Mouse (Mus musculus): ENCODE results near the gene Lrit3.

The Lrit3 gene

DNA sequence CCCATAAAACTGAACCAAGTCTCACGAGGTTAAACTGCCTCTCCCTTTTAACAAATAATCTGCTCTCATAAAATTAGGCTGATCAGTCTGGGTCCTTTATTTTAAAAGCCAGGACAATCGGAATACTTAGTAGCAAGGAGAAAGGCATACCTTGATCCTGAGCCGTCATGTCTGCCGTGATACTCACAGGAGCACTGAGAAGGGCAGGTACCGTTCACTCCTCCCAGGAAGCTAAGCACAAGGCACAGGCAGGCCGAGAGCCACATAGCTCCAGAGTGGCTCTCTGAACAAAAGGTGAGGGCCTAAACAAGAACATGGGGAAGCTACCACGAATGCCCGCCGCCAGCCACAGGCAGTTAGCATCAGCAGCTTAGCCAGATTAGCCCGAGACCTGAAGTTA is at the start of gene Lrit3:
Gene Lrit3 (minus strand): TSS at position 266 of the 400 bp plus-strand sequence.
- CTCF ChIA-PET, result no interaction called here

DNA sequence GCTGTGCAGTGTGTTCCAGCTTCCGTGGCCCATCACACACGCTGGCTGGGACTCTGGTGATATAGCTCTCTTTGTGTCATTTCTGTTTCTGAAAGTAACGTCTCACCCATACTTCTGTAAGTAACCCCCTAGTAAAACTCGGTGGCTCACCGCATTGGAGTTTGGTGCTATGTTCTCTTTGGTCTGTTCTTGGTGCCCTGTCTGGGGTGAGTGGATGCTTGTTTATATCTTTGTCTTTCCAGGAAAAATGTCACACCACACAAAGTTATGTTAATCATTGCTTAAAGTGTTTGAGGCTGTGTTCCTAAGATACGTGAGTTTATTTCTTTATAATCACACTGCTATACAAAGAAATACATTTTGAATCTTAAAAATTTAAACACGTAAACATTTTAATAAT is 43.0 kb upstream of the Lrit3 start:
- CTCF ChIA-PET, result interaction anchor here (0.7 kb wide), 1 partner anchor 10 kb away, joined by 9 read pairs; no protein-coding TSS in a partner anchor

DNA sequence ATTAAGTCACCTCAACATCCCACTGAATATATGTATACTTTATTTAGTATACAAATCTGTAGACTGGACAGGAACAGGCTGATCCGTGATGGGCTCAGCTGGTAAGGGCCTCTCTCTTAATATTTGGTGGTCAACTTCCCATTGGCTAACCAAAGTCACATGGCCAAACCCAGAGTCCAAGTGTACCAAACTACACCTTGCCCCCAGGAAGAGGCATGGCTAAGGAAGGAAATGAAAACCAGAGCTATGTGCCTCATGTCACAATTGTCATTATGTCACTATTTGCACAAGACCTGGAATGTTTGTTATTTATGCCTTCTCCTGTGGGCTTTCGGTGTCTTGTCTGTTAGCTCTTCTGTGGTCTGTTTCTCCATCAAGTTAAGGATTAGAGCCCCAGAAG is 42.0 kb upstream of the Lrit3 start:
- CTCF ChIA-PET, result no interaction called here

DNA sequence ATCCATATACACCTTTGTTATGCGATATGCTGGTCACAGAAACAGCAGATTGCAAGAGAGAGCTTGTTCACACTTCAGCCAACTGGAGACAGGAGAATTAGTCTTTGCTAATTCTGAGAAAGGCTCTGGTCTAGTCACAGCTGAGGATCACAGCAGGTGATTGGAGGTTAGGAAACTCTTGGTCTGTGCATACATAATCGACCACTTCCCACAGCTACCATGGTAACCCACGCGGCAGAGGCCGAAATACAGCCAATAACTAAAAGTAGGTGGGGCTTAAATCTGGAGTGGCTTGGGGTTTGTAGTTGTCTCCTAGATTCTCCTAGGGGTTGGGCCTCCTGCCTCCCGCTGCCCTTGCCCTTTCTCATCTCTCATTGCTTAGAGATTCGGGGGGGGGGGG is 34.2 kb upstream of the Lrit3 start:
- CTCF ChIA-PET, result interaction anchor here (0.6 kb wide), 1 partner anchor 199 kb away, joined by 9 read pairs; no protein-coding TSS in a partner anchor

DNA sequence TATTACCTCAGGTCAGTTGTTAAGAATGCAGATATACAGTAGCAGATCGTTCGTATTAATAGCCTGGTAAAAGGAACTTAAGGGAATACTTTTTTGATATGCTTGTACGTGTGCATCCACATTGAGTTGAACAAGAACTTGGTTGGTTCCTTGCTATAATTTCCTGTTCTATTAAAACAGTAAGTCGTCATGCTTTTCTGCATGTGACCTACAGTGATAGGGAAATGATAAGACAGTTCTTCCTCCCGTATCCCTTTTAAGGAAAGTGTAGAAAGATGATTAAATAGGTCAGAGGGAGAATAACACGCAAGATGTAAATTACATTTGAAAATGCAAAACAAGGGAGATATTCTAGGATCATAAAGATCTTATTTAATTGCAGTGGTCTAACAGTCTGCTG is 33.1 kb upstream of the Lrit3 start:
- CTCF ChIA-PET, result interaction anchor here (0.6 kb wide), 1 partner anchor 880 kb away, joined by 3 read pairs; no protein-coding TSS in a partner anchor

DNA sequence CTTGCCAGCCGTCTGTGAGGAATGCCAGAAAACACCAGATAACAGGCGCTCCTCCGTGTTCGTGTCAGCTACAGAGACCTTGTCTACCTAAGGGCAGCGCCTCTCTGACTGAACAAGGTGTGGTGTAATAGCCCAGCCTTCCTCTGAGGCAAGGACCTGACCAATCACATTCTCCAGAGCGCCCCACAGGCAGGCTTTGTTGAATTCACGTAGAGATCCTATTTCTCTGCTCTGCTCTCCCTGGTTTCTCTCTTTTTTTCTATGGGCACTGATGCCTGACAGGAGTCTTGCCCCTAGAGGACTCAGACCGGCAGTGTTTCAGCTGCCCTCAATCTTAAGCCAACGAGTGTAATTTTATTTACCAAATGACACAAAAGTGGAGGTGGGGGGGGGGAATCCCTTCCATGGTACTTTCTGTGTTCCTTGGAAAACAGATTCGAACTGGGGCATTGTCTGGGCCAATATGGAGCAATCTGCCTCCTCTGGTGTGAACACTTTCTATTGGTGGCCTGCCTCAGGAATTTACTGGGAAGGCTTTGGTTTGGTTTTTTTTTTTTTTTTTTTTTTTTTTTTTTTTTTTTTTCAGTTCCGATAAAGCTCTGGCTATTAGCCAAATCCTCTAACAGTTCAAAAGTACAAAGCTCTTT is 32.3 kb upstream of the Lrit3 start:
- CTCF ChIA-PET, result interaction anchor here (0.6 to 0.8 kb wide), 2 partner anchors 42 to 881 kb away, joined by 3 to 17 read pairs; partner anchors contain the start of gene Pla2g12a

DNA sequence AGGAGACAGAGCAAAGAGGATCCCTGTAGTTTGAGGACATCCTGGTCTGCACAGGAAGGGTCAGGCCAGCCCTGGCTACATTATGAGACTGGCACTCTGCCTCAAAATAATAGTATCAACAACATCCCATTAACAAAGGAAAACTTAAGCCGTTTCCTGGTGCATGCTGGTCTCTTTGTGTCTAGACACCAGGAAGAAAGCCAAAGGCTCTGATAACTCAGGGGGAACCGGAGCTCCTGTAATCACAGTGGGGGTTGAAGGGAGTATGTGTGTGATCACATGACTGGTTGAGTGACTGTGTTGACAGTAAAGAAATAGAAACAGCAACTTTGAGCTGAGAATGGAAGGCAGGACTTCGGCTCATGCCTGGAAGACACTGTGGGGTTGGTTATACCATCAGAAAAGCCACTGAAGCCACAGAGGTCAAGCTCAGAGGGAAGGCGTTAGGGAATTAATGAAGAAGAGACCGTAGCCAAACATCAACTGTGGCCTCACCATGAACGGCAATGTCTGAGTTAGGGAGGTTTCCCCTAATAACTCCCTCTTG is 31.6 kb upstream of the Lrit3 start, which contains the start of gene Cfi:
Gene Cfi (plus strand): TSS at position 497 of the 547 bp plus-strand sequence.
- CTCF ChIA-PET, result interaction anchor here (0.8 kb wide), 1 partner anchor 43 kb away, joined by 17 read pairs; the partner anchor contains the start of gene Pla2g12a

DNA sequence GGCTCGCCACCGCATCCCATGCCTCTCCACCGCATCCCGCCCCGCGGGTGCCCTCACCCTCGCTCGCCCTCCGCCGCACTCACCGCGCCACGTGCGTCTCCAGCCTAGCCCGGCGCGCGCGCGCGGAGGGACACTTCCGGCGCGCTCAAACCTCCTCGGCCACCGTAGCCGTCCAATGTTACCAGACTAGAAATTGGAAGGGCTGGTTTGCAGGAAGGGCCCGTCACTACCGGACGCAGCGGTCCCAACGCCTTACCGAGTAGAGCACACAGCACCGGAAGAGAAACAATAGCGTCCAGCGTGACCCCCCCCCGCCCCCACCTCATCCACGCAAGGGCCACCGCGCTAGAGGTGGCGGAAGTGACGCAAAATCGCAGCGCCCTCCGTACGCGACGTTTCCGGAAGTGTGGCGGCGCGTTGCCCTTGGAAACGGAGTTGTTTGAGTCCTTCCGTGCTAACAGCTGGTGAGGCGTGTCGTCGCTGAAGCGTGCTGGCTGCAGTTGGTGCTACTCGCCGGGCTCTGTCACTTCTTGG is 27.3 kb upstream of the Lrit3 start, which contains the start of gene Gar1:
Gene Gar1 (minus strand): TSS at position 362 of the 534 bp plus-strand sequence.
- CTCF ChIA-PET, result no interaction called here

DNA sequence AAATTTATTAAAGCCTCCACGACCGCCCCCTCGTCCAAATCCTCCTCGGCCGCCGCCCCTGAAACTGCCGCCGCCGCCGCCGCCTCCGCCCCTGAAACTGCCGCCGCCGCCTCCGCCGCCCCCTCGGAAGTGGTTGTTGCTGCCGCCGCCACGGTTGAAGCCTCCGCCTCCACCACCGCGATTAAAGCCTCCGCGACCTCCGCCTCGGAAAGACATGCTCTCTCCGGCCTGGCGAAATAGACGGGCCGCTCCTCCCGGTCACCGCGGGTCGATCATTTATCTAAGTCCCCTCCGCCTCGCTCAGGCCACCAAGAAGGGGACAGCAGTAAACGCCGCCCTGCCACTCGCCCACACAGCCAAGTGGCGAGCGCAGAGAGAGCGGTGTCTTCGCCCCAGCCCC is 26.8 kb upstream of the Lrit3 start:
- CTCF ChIA-PET, result no interaction called here

DNA sequence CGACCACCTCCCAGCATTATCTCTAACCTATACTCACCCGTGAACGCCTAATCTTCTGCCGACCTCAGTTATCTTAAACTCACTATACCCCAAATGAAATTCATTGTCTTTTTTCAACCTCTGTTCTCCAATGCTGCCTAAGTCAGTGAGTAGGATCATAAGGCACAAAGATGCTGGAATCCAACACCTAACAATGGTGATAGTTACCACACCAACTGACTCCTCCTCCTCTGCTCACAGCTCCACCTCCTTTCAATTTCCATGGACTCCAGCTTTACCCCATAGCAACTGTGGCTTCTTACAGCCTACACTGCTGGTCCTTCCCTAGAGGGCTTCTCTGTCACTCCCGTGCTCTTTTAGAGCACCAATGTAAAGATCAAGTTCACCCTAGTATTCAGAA is 23.9 kb upstream of the Lrit3 start:
- CTCF ChIA-PET, result no interaction called here

DNA sequence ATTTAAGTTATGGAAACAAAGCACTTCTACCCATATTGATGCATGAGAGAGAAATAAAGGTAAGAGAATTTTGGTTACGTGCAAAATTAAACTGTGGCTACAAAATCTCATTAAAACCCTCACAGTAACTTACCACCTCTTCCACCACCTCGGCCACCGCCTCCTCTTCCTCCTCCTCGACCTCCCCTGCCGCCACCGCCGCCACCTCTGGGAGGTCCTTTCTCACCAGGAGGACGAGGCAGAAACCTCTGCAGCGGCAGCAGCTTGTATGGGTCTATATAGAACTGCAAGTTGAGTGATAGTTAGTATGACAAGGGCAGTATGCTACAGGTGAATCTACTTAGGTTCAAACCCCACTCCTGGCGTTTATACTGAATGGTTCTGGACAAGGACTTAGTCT is 22.9 kb upstream of the Lrit3 start:
- CTCF ChIA-PET, result no interaction called here

DNA sequence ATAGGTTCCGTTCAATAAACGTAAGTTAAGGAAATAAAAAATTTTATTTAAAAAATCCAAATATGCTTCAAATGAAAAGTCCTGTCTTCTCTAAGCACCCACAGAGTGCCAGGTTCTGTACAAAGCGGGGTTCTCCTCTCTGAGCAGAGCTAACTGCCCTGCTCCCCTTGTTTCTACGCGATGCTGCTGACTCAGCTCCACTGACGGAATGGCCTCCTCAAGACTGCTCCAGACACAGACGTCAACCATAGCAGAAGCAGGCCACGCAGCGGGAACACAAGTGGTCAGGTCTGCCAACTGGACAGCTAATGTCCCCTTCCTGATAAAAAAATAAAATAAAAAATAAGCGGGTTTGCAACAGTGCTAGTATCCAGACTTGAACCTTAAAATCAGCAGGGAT is 21.1 kb upstream of the Lrit3 start:
- CTCF ChIA-PET, result no interaction called here

DNA sequence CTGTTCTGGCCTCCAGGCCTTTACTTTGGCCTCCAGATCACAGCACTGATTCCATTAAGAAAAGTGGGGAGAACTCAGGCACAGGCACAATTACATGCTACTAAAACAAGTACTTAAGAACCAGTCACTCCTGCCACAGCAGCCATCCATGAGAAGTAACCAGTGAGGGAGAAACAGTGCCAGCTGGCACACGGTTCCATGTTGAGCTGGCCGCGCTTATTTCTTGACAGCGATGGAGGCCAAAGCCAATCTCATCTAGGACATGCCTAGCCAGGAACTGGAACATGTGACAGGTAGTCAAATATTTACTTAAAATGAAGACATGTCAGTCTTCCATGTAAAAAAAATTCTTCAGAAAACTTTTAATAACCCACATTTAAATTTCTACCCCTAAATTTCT is 20.3 kb upstream of the Lrit3 start:
- CTCF ChIA-PET, result no interaction called here

DNA sequence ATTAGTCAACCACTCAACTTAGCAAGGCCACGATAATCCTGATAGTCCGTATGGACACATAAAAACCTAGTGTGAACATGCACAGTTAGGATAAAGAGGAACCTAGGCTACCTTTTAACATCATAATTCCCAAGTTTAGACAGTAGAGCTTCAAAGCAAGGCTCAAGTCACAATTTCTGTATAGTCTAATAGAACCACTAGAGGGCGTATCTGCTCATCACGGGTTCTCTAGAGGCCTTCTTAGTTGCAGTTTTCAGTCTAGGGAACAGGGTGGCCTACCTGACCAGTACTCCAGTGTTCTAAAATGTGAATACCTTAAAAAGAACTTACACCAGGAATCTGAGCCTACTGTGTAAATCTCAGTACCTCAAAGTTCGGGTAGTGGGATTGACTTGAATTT is 19.5 kb upstream of the Lrit3 start:
- CTCF ChIA-PET, result interaction anchor here (0.7 to 1.4 kb wide), 2 partner anchors 55 to 256 kb away, joined by 3 to 5 read pairs; partner anchors contain the start of gene Pla2g12a

DNA sequence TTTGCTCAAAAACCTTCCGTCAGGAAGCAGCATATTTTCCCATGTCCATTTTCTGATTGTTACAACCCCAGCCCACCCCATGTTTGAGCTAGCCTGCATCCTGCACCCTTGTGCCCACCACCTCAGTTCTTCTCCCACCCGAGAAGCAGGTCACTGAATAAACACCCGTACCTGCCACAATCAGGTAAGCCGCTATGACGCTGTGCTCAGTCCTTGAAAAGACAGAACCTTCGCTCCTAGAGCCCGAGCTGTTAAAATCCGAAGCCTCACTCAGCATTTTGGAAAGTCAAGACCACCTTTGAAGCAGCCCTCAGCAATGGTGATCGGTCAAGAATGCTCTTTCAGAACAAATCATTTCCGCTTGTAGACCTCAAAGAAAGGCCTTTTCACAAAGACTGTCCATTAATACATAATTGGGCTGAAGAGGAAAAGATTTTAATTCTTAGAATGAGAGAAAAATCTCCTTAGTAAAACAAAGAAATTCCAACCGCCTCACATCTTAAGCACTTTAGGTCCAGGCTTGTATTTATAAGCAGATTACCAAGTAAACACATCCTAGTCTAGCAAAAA is 18.5 kb upstream of the Lrit3 start, which contains the start of gene Rrh:
Gene Rrh (minus strand): TSS at position 382 of the 570 bp plus-strand sequence.
- CTCF ChIA-PET, result interaction anchor here (0.5 to 1.4 kb wide), 2 partner anchors 257 to 261 kb away, joined by 5 read pairs; no protein-coding TSS in a partner anchor

DNA sequence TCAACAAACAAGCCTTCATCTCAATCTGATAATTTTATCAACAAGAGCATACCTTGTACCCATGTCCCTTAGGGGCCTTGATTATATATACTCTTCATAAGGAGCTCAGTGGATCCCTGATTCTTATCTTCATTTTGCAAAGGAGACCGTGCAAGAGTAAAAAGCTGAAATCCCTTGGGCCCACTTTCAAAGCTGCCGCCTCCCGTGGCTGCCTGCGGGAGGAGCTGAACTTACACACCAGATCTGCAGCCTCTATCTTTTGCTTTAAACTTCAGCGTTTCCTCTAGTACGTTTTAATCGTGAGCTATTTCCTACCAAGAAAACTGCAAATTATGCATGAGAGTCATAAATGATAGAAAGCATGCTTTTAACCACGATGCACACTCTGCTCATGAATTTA is 17.9 kb upstream of the Lrit3 start:
- CTCF ChIA-PET, result no interaction called here

DNA sequence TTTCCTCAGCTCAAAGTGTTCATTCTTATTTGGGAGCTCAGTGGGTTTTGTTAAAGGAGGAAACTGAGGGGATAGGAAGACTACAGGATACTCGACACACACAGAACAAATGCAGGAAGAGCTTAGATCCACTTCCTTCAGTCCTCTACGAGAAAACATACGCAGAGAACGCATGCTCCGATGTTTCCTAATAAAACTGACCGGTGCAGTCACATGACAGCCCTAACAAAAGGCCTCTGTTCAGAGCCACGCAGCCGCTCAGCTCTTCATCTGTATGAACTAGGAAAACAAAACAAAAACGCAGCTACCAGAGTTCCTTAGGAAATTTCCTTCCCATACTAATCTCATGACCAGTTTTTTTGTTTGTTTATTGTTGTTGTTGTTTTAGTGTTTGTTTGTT is 17.0 kb upstream of the Lrit3 start:
- CTCF ChIA-PET, result interaction anchor here (0.5 kb wide), 1 partner anchor 85 kb away, joined by 7 read pairs; no protein-coding TSS in a partner anchor

DNA sequence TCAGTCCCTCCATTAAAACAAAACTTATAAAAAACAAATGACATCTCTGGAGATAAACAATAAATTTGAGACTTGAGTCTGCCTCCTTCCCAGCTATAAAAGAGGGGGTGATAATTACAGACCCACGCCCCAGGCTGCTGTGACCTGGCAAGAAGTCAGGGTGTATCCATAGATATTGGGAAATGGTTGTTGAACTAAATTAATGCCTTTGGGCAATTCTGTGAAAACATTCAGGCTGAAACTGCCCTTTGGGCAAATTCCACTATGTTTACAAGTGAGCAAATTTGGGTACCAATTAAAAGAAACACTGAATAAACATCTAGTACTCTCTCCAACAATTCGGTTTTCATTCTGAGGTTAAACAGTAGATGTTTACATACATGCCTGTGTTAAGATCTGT is 4.8 kb downstream of the Lrit3 start:
- CTCF ChIA-PET, result no interaction called here

DNA sequence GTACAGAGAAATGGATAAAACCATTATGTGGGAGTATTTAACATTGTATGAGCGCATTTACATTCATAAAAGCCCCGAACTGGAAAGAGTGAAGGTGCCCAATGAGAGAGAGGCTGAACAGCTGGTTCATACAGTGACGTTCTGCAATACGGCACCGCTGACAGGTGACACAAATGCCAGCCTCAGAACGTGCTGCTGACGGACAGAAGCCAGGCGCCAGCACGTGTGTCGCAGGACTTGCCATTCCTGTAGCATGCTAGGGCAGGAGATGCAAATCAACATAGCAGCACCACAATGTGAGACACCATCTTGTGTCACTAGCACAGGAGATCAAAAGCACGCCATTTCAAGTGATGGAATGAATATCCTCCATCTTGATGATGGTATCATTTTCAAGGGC is 5.3 kb downstream of the Lrit3 start:
- CTCF ChIA-PET, result no interaction called here

DNA sequence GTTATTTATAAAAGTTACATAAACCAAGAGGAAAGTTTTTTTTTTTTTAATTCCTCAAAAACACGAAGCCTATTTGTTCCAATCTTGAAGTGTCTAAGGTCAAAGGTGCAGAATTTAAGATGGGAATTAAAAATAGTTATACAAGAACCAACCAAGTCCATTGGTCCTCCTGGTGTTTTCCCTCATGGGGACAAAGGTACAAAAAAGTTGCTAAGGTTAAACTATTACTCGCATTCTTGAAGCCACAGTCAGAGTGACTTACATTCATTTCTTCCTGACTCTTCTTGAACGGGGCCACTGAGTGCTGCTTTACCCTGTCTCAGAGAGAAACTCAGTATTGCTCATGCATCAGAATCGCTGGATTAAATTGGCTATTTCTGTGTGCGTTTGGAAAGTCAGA is 6.5 kb downstream of the Lrit3 start:
- CTCF ChIA-PET, result no interaction called here

DNA sequence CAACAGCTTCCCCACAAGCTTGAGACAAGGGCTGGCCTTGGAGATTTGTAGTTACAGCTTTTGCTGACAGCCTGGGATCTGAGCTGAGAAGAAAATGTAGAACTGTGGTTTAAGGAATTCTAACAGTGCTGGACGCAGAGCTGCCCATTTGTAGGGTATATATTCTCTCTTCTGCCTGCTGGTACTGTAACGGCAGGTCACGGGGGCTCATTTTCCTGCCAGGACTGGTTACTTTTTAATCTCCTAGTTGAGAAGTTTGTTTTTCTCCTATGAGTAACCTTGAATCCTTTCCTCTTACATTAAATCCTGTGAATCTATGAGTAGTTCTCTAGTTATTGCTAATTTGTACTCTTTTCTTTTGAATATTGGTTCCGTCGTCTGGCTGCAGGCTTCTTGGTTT is 10.0 kb downstream of the Lrit3 start:
- CTCF ChIA-PET, result no interaction called here

DNA sequence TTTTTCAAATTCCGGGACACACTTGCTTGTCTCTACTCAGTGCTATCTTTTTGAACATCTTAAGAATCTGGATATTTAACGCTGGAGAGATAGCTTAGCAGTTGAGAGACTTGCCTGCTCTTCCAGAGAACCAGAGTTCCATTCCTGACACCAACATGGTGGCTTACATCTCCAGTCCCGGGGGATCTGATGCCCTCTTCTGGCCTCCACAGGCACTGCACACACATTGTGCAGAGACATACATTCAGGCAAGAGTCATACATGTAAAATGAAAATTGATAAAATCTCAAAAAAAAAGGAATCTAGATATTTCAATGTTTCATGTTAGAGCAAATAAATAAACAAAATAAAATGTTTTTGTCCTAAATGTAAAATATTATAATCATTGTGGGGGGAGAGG is 21.1 kb downstream of the Lrit3 start:
- CTCF ChIA-PET, result no interaction called here

DNA sequence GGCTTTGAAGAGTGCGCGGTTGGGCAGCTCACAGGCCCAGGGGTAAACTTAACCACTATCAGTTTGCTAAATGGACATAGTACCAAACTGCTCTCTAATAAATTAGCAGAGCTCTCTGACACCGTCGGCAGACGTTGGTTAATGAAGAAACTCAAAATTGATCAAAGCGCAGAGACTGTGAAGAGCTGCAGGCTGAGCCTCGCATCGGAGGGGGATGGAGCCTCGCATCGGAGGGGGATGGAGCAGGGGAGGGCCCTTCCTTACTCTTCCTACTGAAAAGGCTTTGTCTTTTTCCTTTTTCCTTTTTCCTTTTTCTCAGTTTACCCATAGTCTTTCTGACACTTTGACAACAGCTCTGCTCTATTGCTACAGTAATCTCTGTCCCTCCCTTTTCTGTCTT is 22.4 kb downstream of the Lrit3 start:
- CTCF ChIA-PET, result no interaction called here

All from spleen, embryonic (tissue).